Mouse (Mus musculus) 3T3-L1 (cell line): ENCODE data around the gene Zswim4.

ENCODE experiments used
- DNase-seq: peaks from one replicate; pipeline ENCODE4 v3.0.0-alpha.2; 2015; ENCODE audit warnings: low read depth, low spot score

Zswim4 gene

GRCm38 (mm10) chr8:84183261-84184084 is 53.4 kb downstream of the Zswim4 start:
- no peak for DNase-seq

- DNase-seq, result no peak
Observed at GRCm38 (mm10) chr8:84182833-84183232, 54.0 kb downstream of the Zswim4 start.

- DNase-seq, result no peak
Observed at GRCm38 (mm10) chr8:84180530-84181190, 56.2 kb downstream of the Zswim4 start.

- no peak for DNase-seq
Observed at GRCm38 (mm10) chr8:84179946-84180345, 56.9 kb downstream of the Zswim4 start.

- DNase-seq, result no peak
Observed at GRCm38 (mm10) chr8:84178592-84178991, 58.3 kb downstream of the Zswim4 start.

GRCm38 (mm10) chr8:84177405-84177804 is 59.5 kb downstream of the Zswim4 start:
- no peak for DNase-seq

GRCm38 (mm10) chr8:84176560-84176959 is 60.3 kb downstream of the Zswim4 start:
- DNase-seq, result no peak

GRCm38 (mm10) chr8:84173861-84174260 is 63.0 kb downstream of the Zswim4 start:
- no peak for DNase-seq

GRCm38 (mm10) chr8:84170096-84170495 is 66.8 kb downstream of the Zswim4 start:
- DNase-seq, result peak; percentile 62

GRCm38 (mm10) chr8:84167696-84168095 is 69.2 kb downstream of the Zswim4 start:
- no peak for DNase-seq
